Mouse (Mus musculus): ENCODE data around the gene Polr1a.

GRCm38 (mm10) chr6:71871396-71871795 lies 37.5 kb upstream of the Polr1a start:
- TF ChIP-seq CTCF (IDR thresholded peaks at IDR 0.05; ENCODE audit: control insufficient read depth, insufficient read depth, insufficient replicate concordance, low read depth, low read length): no peak
- no peak for TF ChIP-seq POLR2A (IDR thresholded peaks at IDR 0.05; ENCODE audit: control insufficient read depth, low read depth, low read length)
